Mouse (Mus musculus) forebrain, postnatal 0 days (tissue): ENCODE data around the gene Sipa1l1. TPM values are rescaled to one million over a fixed set of nuclear protein-coding genes. Genes with fewer than 3 reads are reported as not detected.

Experiments
- ATAC-seq: fragments of 200-750 bp; cut with Nextera tagmentation; 2 replicates; pipeline ENCODE4 v1.8.0; 2017; ENCODE audit warnings: mild to moderate bottlenecking, moderate library complexity
- DNase-seq: peaks from one replicate; pipeline ENCODE4 v3.0.0-alpha.2; 2015
- H3K27ac ChIP-seq: fragments of 300-500 bp; sonication (generic); 2 replicates; pipeline ENCODE4 v1.5.1; 2014; ENCODE audit warnings: low read depth, mild to moderate bottlenecking, antibody characterized with exemption, low read length, moderate library complexity, mixed read lengths
- H3K27me3 ChIP-seq: fragments of 300-500 bp; sonication (generic); 2 replicates; pipeline ENCODE4 v1.6.1; 2014; ENCODE audit warnings: mild to moderate bottlenecking, low read length, mixed read lengths; ENCODE audit not compliant: insufficient read depth
- H3K36me3 ChIP-seq: fragments of 300-500 bp; sonication (generic); 2 replicates; pipeline ENCODE4 v1.6.1; 2014; ENCODE audit warnings: mild to moderate bottlenecking, moderate library complexity; ENCODE audit not compliant: insufficient read depth
- H3K4me1 ChIP-seq: fragments of 300-500 bp; sonication (generic); 2 replicates; pipeline ENCODE4 v1.6.1; 2014; ENCODE audit warnings: antibody characterized with exemption; ENCODE audit not compliant: insufficient read depth
- H3K4me2 ChIP-seq: fragments of 300-500 bp; sonication (generic); 2 replicates; pipeline ENCODE4 v1.6.1; 2014; ENCODE audit warnings: low read depth, mild to moderate bottlenecking, moderate library complexity
- H3K4me3 ChIP-seq: fragments of 300-500 bp; sonication (generic); 2 replicates; pipeline ENCODE4 v1.5.1; 2014; ENCODE audit warnings: low read depth, low read length, mixed read lengths
- H3K9ac ChIP-seq: fragments of 300-500 bp; sonication (generic); 2 replicates; pipeline ENCODE4 v1.6.1; 2014; ENCODE audit warnings: mild to moderate bottlenecking
- H3K9me3 ChIP-seq: fragments of 300-500 bp; sonication (generic); 2 replicates; pipeline ENCODE4 v1.6.1; 2016; ENCODE audit warnings: low read length
- CTCF ChIP-seq: sonication (generic); IDR thresholded peaks from 2 replicates; pipeline ENCODE4 v1.5.1; 2016; ENCODE audit warnings: antibody characterized with exemption, control low read depth, low read depth
- WGBS: fragments of 180-500 bp; shearing (Covaris S2); extraction: QIAGEN DNeasy Blood & Tissue Kit; methylation state at CpG from one replicate; pipeline ENCODE4 v1.1.7; 2014; 5-methylcytosine and 5-hydroxymethylcytosine counted together
- polyA plus RNA-seq: library from polyadenylated mRNA; unstranded; fragments of >200 nt; fragmentation: Nextera tagmentation; extraction: Ambion mirVana; gene quantifications from 2 replicates; pipeline ENCODE4 v1.2.1, GENCODE M21; 2015
- total RNA-seq: library from RNA; depleted of rRNA; stranded (reverse); fragments of >200 nt; gene quantifications from 2 replicates; pipeline ENCODE4 v1.2.3, GENCODE M21; 2014

Sipa1l1 gene
- total and polyA plus RNA-seq, 2 experiments from 2014 or later: 13.4 to 43.1 TPM

GRCm38 (mm10) chr12:82498701-82499100 is 329.6 kb downstream of the Sipa1l1 start:
- Histone ChIP-seq H3K36me3 (no peaks in the 10 kb centered on the region), H3K27me3 (no peaks in the 10 kb centered on the region), H3K27ac (no peak overlapping the region), H3K4me3 (no peak overlapping the region), H3K4me2 (0 out of 2 replicates have a peak overlapping the region, but pooled peaks have one; percentile 52), H3K9me3 (no peaks in the 10 kb centered on the region), H3K4me1 (no peaks in the 10 kb centered on the region), H3K9ac (0 out of 2 replicates have a peak overlapping the region, but pooled peaks have one; percentile 32)
- ATAC-seq (no peak), DNase-seq (no peak)
- WGBS: 84% methylated on average over 4 of the region's 4 CpGs
- TF ChIP-seq CTCF: no peak

- no peak for TF ChIP-seq CTCF
- Histone ChIP-seq H3K4me2 (no peak overlapping the region), H3K36me3 (no peaks in the 10 kb centered on the region), H3K4me1 (no peaks in the 10 kb centered on the region), H3K27ac (no peak overlapping the region), H3K27me3 (no peaks in the 10 kb centered on the region), H3K9me3 (no peaks in the 10 kb centered on the region), H3K4me3 (no peak overlapping the region), H3K9ac (no peak overlapping the region)
- WGBS: 90% methylated on average over 5 of the region's 5 CpGs
- DNase-seq (no peak), ATAC-seq (no peak)
These were observed 330.6 kb downstream of the Sipa1l1 start for GRCm38 (mm10) chr12:82499731-82500130.
